In genomic region chr2:41470617-41471016, GRCm38 (mm10) we compare ENCODE assay signal across 9 mouse cellular contexts.
A peak's percentile ranks its signal among the peaks of the same experiment; 100 is the strongest.
DNase-seq lines count a peak whose midpoint lies in the region; ATAC-seq lines count a peak whose summit lies in the region.
"Had no signal": no experiment of that assay in that cellular context is flagged by ENCODE, and none has a peak within 500 bp of the region (broad histone marks: within the 10 kb centered on the region; RNA-seq: fewer than 3 reads in every experiment).

No protein-coding gene starts in this region.

- H3K27me3 ChIP-seq in heart, embryonic 16.5 days (ENCODE audit: control insufficient read depth, insufficient read depth, low read length), result no peaks in the 10 kb centered on the region
- H3K27me3 ChIP-seq: embryonic facial prominence, embryonic 12.5 days had no signal

- no peak overlapping the region for H3K4me3 ChIP-seq in heart, embryonic 16.5 days (ENCODE audit: low read length)
- H3K4me3 ChIP-seq: embryonic facial prominence, embryonic 12.5 days had no signal

- H3K4me1 ChIP-seq in heart, embryonic 16.5 days (ENCODE audit: control insufficient read depth, insufficient read depth, low read length), result peaks cover 8% of the 10 kb centered on the region; the same call in 1 of the 2 replicates
- H3K4me1 ChIP-seq: embryonic facial prominence, embryonic 12.5 days had no signal

- peak; percentile 84 for DNase-seq in cerebellum, adult 9-11 months
- DNase-seq in left cerebral cortex, postnatal 25 days (ENCODE audit: low spot score in 2 of 2), result peak; percentile 36 to 70
- no peak for DNase-seq in ovary, postnatal 36 days (ENCODE audit: low spot score)
- DNase-seq in kidney, postnatal 25 days, result no peak

- H3K27ac ChIP-seq in heart, embryonic 16.5 days (ENCODE audit: low read length), result peak overlapping the region; percentile 80
- H3K27ac ChIP-seq: embryonic facial prominence, embryonic 12.5 days had no signal

- H3K36me3 ChIP-seq in heart, embryonic 16.5 days (ENCODE audit: control insufficient read depth, insufficient read depth), result no peaks in the 10 kb centered on the region
- H3K36me3 ChIP-seq: embryonic facial prominence, embryonic 12.5 days had no signal

- H3K9me3 ChIP-seq in heart, embryonic 16.5 days (replicated peaks; ENCODE audit: control insufficient read depth, low read length), result no peaks in the 10 kb centered on the region
- H3K9me3 ChIP-seq: embryonic facial prominence, embryonic 12.5 days had no signal

- H3K9ac ChIP-seq in heart, embryonic 16.5 days (ENCODE audit: low read length), result no peak overlapping the region
- H3K9ac ChIP-seq: embryonic facial prominence, embryonic 12.5 days had no signal

- intact Hi-C loops in left cerebral cortex, postnatal 25 days (cut with DNase I), result no loop called here

- peak overlapping the region; percentile 50 for H3K4me2 ChIP-seq in heart, embryonic 16.5 days (ENCODE audit: low read depth, low read length)
- H3K4me2 ChIP-seq: embryonic facial prominence, embryonic 12.5 days had no signal

- WGBS in heart, embryonic 16.5 days, result 38% methylated on average over 2 of the region's 2 CpGs

- ATAC-seq in cerebellum, adult (ENCODE audit: insufficient number of reproducible peaks, low FRiP score, low TSS enrichment), result peak; percentile 95
- peak; percentile 91 for ATAC-seq in heart, embryonic 16.5 days (replicated peaks; ENCODE audit: extremely low read depth, insufficient read depth, low FRiP score)
- ATAC-seq in megakaryocyte-erythroid progenitor cell, adult 5-6 weeks (replicated peaks; ENCODE audit: low FRiP score, low TSS enrichment, poor library complexity, severe bottlenecking), result no peak
- ATAC-seq in inflammation-experienced regulatory T-cells, adult 6 months, result no peak

Comparison
In these comparisons a context has a peak if more than half of its experiments do, and no peak if none do; other contexts are left out.
1. ATAC-seq: peak in cerebellum, adult (single experiment) and heart, embryonic 16.5 days (single experiment); none in megakaryocyte-erythroid progenitor cell, adult 5-6 weeks (single experiment) and inflammation-experienced regulatory T-cells, adult 6 months (single experiment).
2. DNase-seq: peak in cerebellum, adult 9-11 months (single experiment) and left cerebral cortex, postnatal 25 days (2 of 2); none in ovary, postnatal 36 days (single experiment) and kidney, postnatal 25 days (0 of 2).